Mouse (Mus musculus): Measurements from ENCODE around the gene Ctrl.

DNA sequence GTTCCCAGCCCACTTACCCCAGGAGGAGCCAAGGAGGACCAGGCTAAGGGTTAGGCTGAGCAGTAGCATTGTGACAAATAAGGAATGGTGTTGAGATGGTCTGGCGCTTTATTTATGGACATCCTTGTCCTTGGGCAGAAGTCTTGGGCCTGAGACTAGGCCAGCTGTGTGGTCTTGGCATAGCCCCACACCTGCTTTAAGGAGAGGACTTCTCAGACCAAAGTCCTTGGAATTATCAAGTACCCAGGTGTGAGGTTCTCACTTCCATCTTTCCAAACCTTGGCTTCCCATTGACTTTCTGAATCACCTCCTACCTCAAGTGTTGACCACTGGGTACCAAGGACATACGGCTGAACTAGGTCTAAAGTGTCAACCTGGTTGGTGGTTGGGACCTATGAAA is at the start of gene Ctrl:
- TF ChIP-seq CTCF (IDR thresholded peaks at IDR 0.05; ENCODE audit: control insufficient read depth, insufficient read depth, insufficient read length): no peak
- no peak for TF ChIP-seq MAX (IDR thresholded peaks at IDR 0.05)
- TF ChIP-seq FOSL1 (IDR thresholded peaks at IDR 0.05; ENCODE audit: insufficient read depth, low read length, poor library complexity, severe bottlenecking): no peak
- no peak for TF ChIP-seq CEBPB (IDR thresholded peaks at IDR 0.05; ENCODE audit: low read depth)
